Mouse (Mus musculus): ENCODE measurements around the gene Tgfbr3. TPM values are rescaled to one million over a fixed set of nuclear protein-coding genes. Genes with fewer than 3 reads are reported as not detected.

The Tgfbr3 gene
- polyA plus RNA-seq, 1 experiment from 2014 or later = 19.2 TPM

GRCm38 (mm10) chr5:107125131-107125530 lies 164.3 kb downstream of the Tgfbr3 start:
- 86% methylated on average over 6 of the region's 6 CpGs for WGBS (ENCODE audit: insufficient replicate concordance)
- peaks cover 34% of the 10 kb centered on the region for H3K36me3 ChIP-seq
- no peak overlapping the region for H3K4me3 ChIP-seq
- no peak for ATAC-seq
- H3K9me3 ChIP-seq (replicated peaks) = no peaks in the 10 kb centered on the region
- no peak overlapping the region for H3K27ac ChIP-seq
- no peak overlapping the region for H3K9ac ChIP-seq
- peaks cover 35% of the 10 kb centered on the region for H3K4me1 ChIP-seq
- no peaks in the 10 kb centered on the region for H3K27me3 ChIP-seq (replicated peaks)
- H3K4me2 ChIP-seq = no peak overlapping the region

DNA sequence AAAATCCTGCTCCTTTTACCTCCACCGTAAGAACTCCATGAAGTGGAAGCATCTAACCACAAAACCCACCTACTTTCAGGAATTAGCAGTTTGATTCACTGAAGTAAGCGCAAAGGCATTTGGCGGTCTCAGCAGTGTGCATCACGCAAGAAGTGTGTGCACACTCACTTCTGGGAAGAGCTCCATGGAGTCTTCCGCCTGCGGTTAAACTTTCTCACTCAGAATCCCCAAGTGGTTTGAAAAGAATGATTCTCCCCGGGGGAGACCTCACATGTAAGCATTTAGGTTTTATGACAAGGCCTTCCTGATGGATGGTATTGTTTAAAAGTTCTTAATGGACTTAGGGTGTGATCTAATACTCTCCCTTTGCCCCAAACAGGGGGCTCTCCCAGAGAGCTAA lies 164.9 kb downstream of the Tgfbr3 start:
- H3K4me1 ChIP-seq = peaks cover 35% of the 10 kb centered on the region
- ATAC-seq = no peak
- H3K27ac ChIP-seq = no peak overlapping the region

GRCm38 (mm10) chr5:107122622-107123021 lies 166.8 kb downstream of the Tgfbr3 start:
- no peak overlapping the region for H3K27ac ChIP-seq
- no peak overlapping the region for H3K4me3 ChIP-seq
- WGBS (ENCODE audit: insufficient replicate concordance) = 81% methylated on average over 4 of the region's 4 CpGs
- no peaks in the 10 kb centered on the region for H3K9me3 ChIP-seq (replicated peaks)
- no peaks in the 10 kb centered on the region for H3K27me3 ChIP-seq (replicated peaks)
- H3K4me2 ChIP-seq = no peak overlapping the region
- H3K36me3 ChIP-seq = peaks cover 18% of the 10 kb centered on the region; the same call in 1 of the 2 replicates
- no peak overlapping the region for H3K9ac ChIP-seq
- H3K4me1 ChIP-seq = peaks cover 35% of the 10 kb centered on the region
- ATAC-seq = no peak

More for the DNA sequence above, 164.9 kb downstream of the Tgfbr3 start:
- Histone ChIP-seq H3K9me3 (replicated peaks) (no peaks in the 10 kb centered on the region), H3K4me2 (no peak overlapping the region), H3K27me3 (replicated peaks) (no peaks in the 10 kb centered on the region), H3K9ac (no peak overlapping the region), H3K36me3 (peaks cover 31% of the 10 kb centered on the region), H3K4me3 (no peak overlapping the region)
- WGBS (ENCODE audit: insufficient replicate concordance) = 83% methylated on average over 7 of the region's 7 CpGs

GRCm38 (mm10) chr5:107121086-107121485 lies 168.3 kb downstream of the Tgfbr3 start:
- Histone ChIP-seq H3K4me1 (peaks cover 34% of the 10 kb centered on the region), H3K27ac (0 out of 2 replicates have a peak overlapping the region, but pooled peaks have one; percentile 10), H3K4me2 (no peak overlapping the region), H3K9ac (no peak overlapping the region), H3K9me3 (replicated peaks) (no peaks in the 10 kb centered on the region), H3K36me3 (peaks cover 24% of the 10 kb centered on the region), H3K4me3 (no peak overlapping the region), H3K27me3 (replicated peaks) (no peaks in the 10 kb centered on the region)
- WGBS (ENCODE audit: insufficient replicate concordance) = 48% methylated on average over 10 of the region's 10 CpGs
- no peak for ATAC-seq

GRCm38 (mm10) chr5:107120624-107121023 lies 168.8 kb downstream of the Tgfbr3 start:
- WGBS (ENCODE audit: insufficient replicate concordance) = 50% methylated on average over 3 of the region's 3 CpGs
- Histone ChIP-seq H3K4me2 (no peak overlapping the region), H3K9me3 (replicated peaks) (no peaks in the 10 kb centered on the region), H3K27ac (no peak overlapping the region), H3K36me3 (peaks cover 29% of the 10 kb centered on the region), H3K4me1 (peaks cover 32% of the 10 kb centered on the region), H3K9ac (no peak overlapping the region), H3K4me3 (no peak overlapping the region), H3K27me3 (replicated peaks) (no peaks in the 10 kb centered on the region)
- no peak for ATAC-seq

DNA sequence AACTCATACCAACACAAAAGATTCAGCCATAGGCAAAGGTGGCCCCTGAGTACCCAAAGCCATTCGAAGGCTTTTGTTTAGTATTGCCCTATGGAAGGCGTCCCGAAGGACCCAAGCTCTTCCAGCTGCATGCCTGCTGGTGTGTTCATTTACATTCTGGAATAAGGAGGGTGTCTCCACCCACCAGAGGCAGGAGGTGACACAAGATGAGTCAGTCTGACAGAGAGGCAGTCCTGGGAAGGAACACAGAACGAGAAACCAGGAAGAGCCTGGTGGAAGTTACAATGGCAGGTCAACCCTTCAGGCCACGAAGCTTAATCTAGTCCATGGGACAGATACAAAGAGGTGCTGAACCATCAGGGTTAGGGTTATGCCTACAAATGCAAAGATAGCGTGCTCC lies 169.5 kb downstream of the Tgfbr3 start:
- no peaks in the 10 kb centered on the region for H3K9me3 ChIP-seq (replicated peaks)
- H3K36me3 ChIP-seq = peaks cover 35% of the 10 kb centered on the region
- no peak overlapping the region for H3K9ac ChIP-seq
- H3K4me3 ChIP-seq = no peak overlapping the region
- no peaks in the 10 kb centered on the region for H3K27me3 ChIP-seq (replicated peaks)
- ATAC-seq = no peak
- H3K4me1 ChIP-seq = peaks cover 30% of the 10 kb centered on the region
- H3K4me2 ChIP-seq = no peak overlapping the region
- no peak overlapping the region for H3K27ac ChIP-seq
- WGBS (ENCODE audit: insufficient replicate concordance) = 69% methylated on average over 6 of the region's 6 CpGs

DNA sequence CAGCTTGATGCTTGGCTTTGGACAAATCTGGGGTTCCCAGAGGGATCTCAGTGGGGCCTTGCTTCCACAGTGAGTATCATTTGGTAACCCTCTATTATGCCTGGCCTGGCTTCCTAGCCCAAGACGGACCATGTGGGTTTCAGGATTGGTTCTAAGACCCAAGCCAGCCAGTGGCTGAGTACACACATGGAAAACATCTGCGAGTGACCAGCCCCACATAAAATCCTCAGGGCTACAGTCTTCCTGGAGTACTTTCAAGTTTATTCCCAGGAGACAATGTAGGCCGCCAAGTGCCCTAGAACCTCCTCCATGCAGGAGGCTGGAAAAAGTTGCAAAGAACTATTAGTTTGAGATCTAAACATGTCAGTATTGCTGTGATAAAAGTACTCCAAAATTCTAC lies 172.6 kb downstream of the Tgfbr3 start:
- Histone ChIP-seq H3K9me3 (replicated peaks) (no peaks in the 10 kb centered on the region), H3K9ac (no peak overlapping the region), H3K27me3 (replicated peaks) (no peaks in the 10 kb centered on the region), H3K27ac (no peak overlapping the region), H3K4me3 (no peak overlapping the region), H3K4me2 (no peak overlapping the region), H3K36me3 (peaks cover 31% of the 10 kb centered on the region), H3K4me1 (peaks cover 38% of the 10 kb centered on the region)
- no peak for ATAC-seq
- 78% methylated on average over 3 of the region's 3 CpGs for WGBS (ENCODE audit: insufficient replicate concordance)

DNA sequence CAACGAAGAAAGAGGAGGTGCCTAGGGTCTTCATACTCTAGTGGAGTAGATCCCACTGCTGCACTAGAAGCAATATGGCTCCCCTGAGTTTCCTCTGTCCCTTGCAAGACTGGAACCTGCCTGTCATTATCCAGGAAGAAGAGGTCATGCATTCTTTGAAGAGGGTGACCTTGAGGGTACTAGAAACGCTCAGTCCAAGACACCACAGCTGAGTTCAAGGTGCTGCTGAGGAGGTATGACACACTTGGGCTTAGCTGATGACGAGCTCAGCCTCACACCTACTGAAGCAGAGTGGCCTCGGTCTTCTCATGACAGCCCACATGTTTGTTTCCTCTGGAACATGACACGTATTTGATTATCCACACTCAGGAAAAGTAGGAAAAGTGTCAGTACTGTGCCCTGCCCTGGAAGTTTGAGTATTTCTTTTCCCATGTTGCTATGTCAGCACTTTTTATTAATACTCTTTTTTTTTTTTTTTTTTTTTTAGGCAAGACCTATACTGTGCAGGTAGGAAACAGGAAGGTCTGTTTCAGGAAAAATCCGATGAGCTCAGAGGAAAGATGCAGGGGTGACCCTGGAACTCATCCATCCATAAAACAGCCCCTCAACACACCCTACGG lies 176.7 kb downstream of the Tgfbr3 start:
- Histone ChIP-seq H3K36me3 (peaks cover 40% of the 10 kb centered on the region), H3K27ac (peak overlapping the region; percentile 54; the same call in 1 of the 2 replicates), H3K9me3 (replicated peaks) (no peaks in the 10 kb centered on the region)

GRCm38 (mm10) chr5:107111802-107112201 lies 177.6 kb downstream of the Tgfbr3 start:
- Histone ChIP-seq H3K27me3 (replicated peaks) (no peaks in the 10 kb centered on the region), H3K9ac (no peak overlapping the region), H3K4me2 (no peak overlapping the region), H3K9me3 (replicated peaks) (no peaks in the 10 kb centered on the region), H3K27ac (peak overlapping the region; percentile 54), H3K36me3 (peaks cover 35% of the 10 kb centered on the region), H3K4me1 (peaks cover 47% of the 10 kb centered on the region), H3K4me3 (no peak overlapping the region)
- WGBS (ENCODE audit: insufficient replicate concordance) = 48% methylated on average over 3 of the region's 3 CpGs
- ATAC-seq = no peak

More for the DNA sequence above, 176.7 kb downstream of the Tgfbr3 start:
- peaks cover 47% of the 10 kb centered on the region for H3K4me1 ChIP-seq
- H3K27me3 ChIP-seq (replicated peaks) = no peaks in the 10 kb centered on the region
- no peak overlapping the region for H3K4me2 ChIP-seq
- no peak overlapping the region for H3K4me3 ChIP-seq
- WGBS (ENCODE audit: insufficient replicate concordance) = 70% methylated on average over 7 of the region's 7 CpGs
- no peak for ATAC-seq
- no peak overlapping the region for H3K9ac ChIP-seq

GRCm38 (mm10) chr5:107110880-107111520 lies 178.4 kb downstream of the Tgfbr3 start:
- H3K27ac ChIP-seq = peak overlapping the region; percentile 7; the same call in 1 of the 2 replicates
- H3K36me3 ChIP-seq = peaks cover 27% of the 10 kb centered on the region
- no peak overlapping the region for H3K4me3 ChIP-seq
- H3K27me3 ChIP-seq (replicated peaks) = no peaks in the 10 kb centered on the region
- H3K4me1 ChIP-seq = peaks cover 47% of the 10 kb centered on the region
- H3K9ac ChIP-seq = no peak overlapping the region
- no peak overlapping the region for H3K4me2 ChIP-seq
- WGBS (ENCODE audit: insufficient replicate concordance) = 41% methylated on average over 7 of the region's 7 CpGs
- H3K9me3 ChIP-seq (replicated peaks) = no peaks in the 10 kb centered on the region
- peak; percentile 46; the same call in 1 of the 2 replicates for ATAC-seq

- Histone ChIP-seq H3K4me2 (no peak overlapping the region), H3K9ac (no peak overlapping the region), H3K27me3 (replicated peaks) (no peaks in the 10 kb centered on the region), H3K27ac (peak overlapping the region; percentile 7), H3K36me3 (peaks cover 20% of the 10 kb centered on the region), H3K9me3 (replicated peaks) (no peaks in the 10 kb centered on the region), H3K4me3 (no peak overlapping the region), H3K4me1 (peaks cover 43% of the 10 kb centered on the region)
- no peak; the same call in 1 of the 2 replicates for ATAC-seq
- 61% methylated on average over 13 of the region's 13 CpGs for WGBS (ENCODE audit: insufficient replicate concordance)
Observed at GRCm38 (mm10) chr5:107110089-107110879, 179.1 kb downstream of the Tgfbr3 start.

DNA sequence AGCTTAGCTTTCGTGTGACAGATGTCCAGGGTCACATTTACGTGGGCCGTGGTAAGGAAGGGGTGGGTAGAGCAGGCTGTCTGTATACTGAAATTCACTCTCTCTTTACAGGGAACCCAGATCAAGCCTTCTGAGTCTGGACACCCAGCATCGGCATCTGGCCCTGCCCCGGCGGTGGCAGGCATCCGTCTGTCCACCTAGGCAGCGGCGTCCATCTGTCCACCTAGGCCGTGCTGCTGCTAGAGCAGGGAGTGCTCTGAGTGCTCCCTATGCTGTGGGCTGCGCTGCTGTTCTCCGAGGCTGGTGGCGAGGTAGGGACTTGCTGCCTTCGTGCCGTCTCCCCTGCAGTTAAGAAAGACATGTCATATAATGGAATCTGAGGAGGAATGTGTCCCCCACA lies 180.0 kb downstream of the Tgfbr3 start:
- H3K4me3 ChIP-seq = no peak overlapping the region
- no peak overlapping the region for H3K9ac ChIP-seq
- whole genome bisulfite sequencing (ENCODE audit: insufficient replicate concordance) = 82% methylated on average over 15 of the region's 15 CpGs
- no peak overlapping the region for H3K27ac ChIP-seq
- peaks cover 14% of the 10 kb centered on the region for H3K36me3 ChIP-seq
- no peak for ATAC-seq
- no peaks in the 10 kb centered on the region for H3K27me3 ChIP-seq (replicated peaks)
- no peak overlapping the region for H3K4me2 ChIP-seq
- peaks cover 35% of the 10 kb centered on the region for H3K4me1 ChIP-seq
- H3K9me3 ChIP-seq (replicated peaks) = no peaks in the 10 kb centered on the region
